Mouse (Mus musculus) bone marrow macrophage, adult 2 months (primary cell): ENCODE results near the gene Ltbp2.

Source experiments
- CTCF ChIP-seq: IDR thresholded peaks from 2 replicates; pipeline ENCODE4 v1.5.1; 2012; ENCODE audit warnings: low read depth, mild to moderate bottlenecking, low read length, moderate library complexity
- POLR2A ChIP-seq: IDR thresholded peaks from 2 replicates; pipeline ENCODE4 v1.6.1; 2012; ENCODE audit warnings: mild to moderate bottlenecking, low read depth, low read length, borderline replicate concordance

DNA sequence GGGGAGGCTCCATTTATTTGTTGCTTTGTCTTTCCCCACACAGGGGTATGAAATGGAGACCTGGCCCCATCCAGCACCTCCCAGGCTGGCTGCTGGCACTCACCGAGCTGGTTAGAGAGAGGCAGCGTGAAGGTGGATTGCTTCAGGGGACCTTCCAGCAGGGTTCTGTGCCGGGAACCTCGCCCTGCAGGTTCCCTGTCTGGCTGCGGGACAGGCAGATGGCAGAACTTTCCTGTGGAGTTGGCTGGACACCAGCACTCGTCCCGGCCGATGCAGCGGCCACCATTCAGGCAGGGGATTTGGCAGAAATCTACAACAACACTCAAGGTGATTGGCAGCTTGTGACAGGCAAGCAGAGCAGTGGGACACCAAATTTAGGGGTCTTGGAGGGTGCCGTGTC is 46.4 kb downstream of the Ltbp2 start:
- TF ChIP-seq CTCF (no peak), POLR2A (no peak)
